Mouse (Mus musculus): ENCODE results near the gene Pamr1. TPM values are rescaled to one million over a fixed set of nuclear protein-coding genes. Genes with fewer than 3 reads are reported as not detected.

The Pamr1 gene
- total RNA-seq (2012; rRNA removed) (not detected in 2 replicates), polyA plus RNA-seq (2012; ENCODE audit: insufficient read depth in 1 of 2, insufficient read length in 2 of 2, low read depth in 1 of 2, low replicate concordance in 2 of 2, missing spikeins in 1 of 2) (not detected)

DNA sequence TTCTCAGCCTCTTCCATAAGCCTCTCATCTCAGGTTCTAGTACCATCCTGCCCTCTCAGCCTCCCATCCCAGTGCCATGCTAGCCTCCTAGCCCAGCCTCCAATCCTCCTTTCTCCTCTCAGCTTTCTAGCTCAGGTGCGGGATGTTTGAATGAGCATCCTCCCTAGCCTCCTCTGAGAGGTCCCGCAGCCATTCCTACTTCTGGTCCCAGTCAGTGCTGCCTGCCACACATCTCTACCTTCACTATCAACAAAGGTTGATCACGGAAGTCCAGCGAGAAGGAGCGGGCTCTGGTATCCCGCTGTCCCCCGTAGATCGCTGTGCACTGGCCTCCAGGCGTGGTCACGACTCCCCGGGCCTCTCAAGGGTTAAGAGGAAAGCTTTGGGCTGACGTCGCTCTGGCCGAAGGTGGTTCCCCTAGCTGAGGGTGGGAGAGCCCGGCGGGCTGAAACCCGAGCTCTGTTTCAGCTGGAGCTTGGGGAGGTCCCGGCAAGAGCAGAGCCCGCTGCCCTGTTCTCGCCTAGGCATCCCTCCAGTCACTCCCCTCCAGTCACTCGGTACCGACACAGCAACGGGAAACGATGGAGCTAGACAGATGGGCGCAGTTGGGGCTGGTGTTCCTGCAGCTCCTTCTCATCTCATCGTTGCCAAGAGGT, at the start of gene Pamr1:
Pamr1 (plus strand) TSS at position 402 of the 656 bp plus-strand sequence.
- Histone ChIP-seq H3K27me3 (ENCODE audit: control insufficient read depth in 1 of 2, insufficient read depth in 2 of 2, low read length in 2 of 2) (peaks cover 2 to 3% of the 10 kb centered on the region in 2 experiments; a peak in 2 of 4 replicates), H3K4me1 (ENCODE audit: control insufficient read depth in 1 of 2, insufficient read depth in 2 of 2, low read length in 2 of 2) (no peaks in the 10 kb centered on the region), H3K27ac (ENCODE audit: control insufficient read depth, low read depth, low read length) (no peak within 1 kb of the TSS), H3K9ac (ENCODE audit: control insufficient read depth, low read depth, low read length, poor library complexity, severe bottlenecking) (no peak within 1 kb of the TSS), H3K36me3 (ENCODE audit: control insufficient read depth in 1 of 2, insufficient read depth in 2 of 2, low read length in 2 of 2) (no peaks in the 10 kb centered on the region), H3K9me3 (replicated peaks; ENCODE audit: insufficient read depth, low read length) (no peaks in the 10 kb centered on the region), H3K79me2 (ENCODE audit: control insufficient read depth, insufficient read depth, low read length, poor library complexity) (no peaks in the 10 kb centered on the region), H3K4me3 (ENCODE audit: control insufficient read depth in 1 of 2, insufficient read depth in 1 of 2, low read depth in 2 of 2, low read length in 2 of 2) (no peak within 1 kb of the TSS)
- DNase-seq (ENCODE audit: low read depth, low spot score): no peak
- TF ChIP-seq ETS1 (IDR thresholded peaks at IDR 0.05; ENCODE audit: low read depth, low read length) (no peak), GABPA (IDR thresholded peaks at IDR 0.05; ENCODE audit: low read depth, low read length) (no peak), MAZ (IDR thresholded peaks at IDR 0.05; ENCODE audit: low read depth, low read length) (no peak), POLR2A (IDR thresholded peaks at IDR 0.05; ENCODE audit: control insufficient read depth in 1 of 2, insufficient read depth in 1 of 2, low read depth in 1 of 2, low read length in 2 of 2, poor library complexity in 1 of 2) (no peak), KAT2A (conservative IDR thresholded peaks at IDR 0.05; ENCODE audit: low read depth, low read length) (no peak), TCF12 (IDR thresholded peaks at IDR 0.05; ENCODE audit: low read depth, low read length) (no peak), ZMIZ1 (IDR thresholded peaks at IDR 0.05; ENCODE audit: low read depth, low read length) (no peak), NRF1 (IDR thresholded peaks at IDR 0.05; ENCODE audit: insufficient read depth, low read depth, low read length, poor library complexity, severe bottlenecking) (no peak), JUND (IDR thresholded peaks at IDR 0.05; ENCODE audit: low read depth, low read length) (no peak), BHLHE40 (IDR thresholded peaks at IDR 0.05; ENCODE audit: borderline replicate concordance, low read depth, low read length) (no peak), MEF2A (IDR thresholded peaks at IDR 0.05; ENCODE audit: extremely low read depth, insufficient replicate concordance, low read depth, low read length, poor library complexity, severe bottlenecking) (no peak), ELF1 (IDR thresholded peaks at IDR 0.05; ENCODE audit: low read depth, low read length) (no peak), SIN3A (IDR thresholded peaks at IDR 0.05; ENCODE audit: low read length) (no peak), ZKSCAN1 (IDR thresholded peaks at IDR 0.05; ENCODE audit: low read depth, low read length) (no peak), MXI1 (IDR thresholded peaks at IDR 0.05; ENCODE audit: low read depth, low read length) (no peak), CTCF (IDR thresholded peaks at IDR 0.05 in 2 of 3, conservative IDR thresholded peaks at IDR 0.05 in 1 of 3; ENCODE audit: control insufficient read depth in 1 of 3, insufficient read depth in 1 of 3, low read depth in 2 of 3, low read length in 3 of 3, poor library complexity in 1 of 3, severe bottlenecking in 1 of 3) (no peak), NELFE (IDR thresholded peaks at IDR 0.05; ENCODE audit: low read depth, low read length) (no peak)

DNA sequence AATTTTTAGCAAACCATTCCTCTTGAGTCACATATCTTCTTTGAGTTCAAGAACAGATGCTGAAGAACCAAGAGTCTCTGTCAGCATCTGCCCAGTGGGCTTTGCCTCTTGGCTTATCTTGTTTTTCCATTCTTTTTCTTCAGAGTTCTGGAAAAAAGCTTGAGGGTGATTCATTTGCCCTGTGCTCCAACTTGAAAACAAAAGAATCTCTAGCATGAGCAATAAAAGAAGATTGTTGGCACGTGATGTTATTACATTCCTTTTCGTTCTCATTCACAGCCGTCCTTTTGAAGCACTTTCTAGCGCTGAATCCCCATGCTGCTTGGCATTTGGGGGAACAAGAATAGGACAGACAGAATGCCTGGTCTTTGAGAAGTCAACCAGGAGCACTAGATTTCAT, 42.2 kb upstream of the Pamr1 start:
- Histone ChIP-seq H3K9me3 (replicated peaks; ENCODE audit: insufficient read depth, low read length) (no peaks in the 10 kb centered on the region), H3K36me3 (ENCODE audit: control insufficient read depth in 1 of 2, insufficient read depth in 2 of 2, low read length in 2 of 2) (no peaks in the 10 kb centered on the region), H3K79me2 (ENCODE audit: control insufficient read depth, insufficient read depth, low read length, poor library complexity) (no peaks in the 10 kb centered on the region), H3K27me3 (ENCODE audit: control insufficient read depth in 1 of 2, insufficient read depth in 2 of 2, low read length in 2 of 2) (peaks cover 1 to 2% of the 10 kb centered on the region in 2 experiments; a peak in 2 of 4 replicates), H3K27ac (ENCODE audit: control insufficient read depth, low read depth, low read length) (no peak overlapping the region), H3K9ac (ENCODE audit: control insufficient read depth, low read depth, low read length, poor library complexity, severe bottlenecking) (no peak overlapping the region), H3K4me3 (ENCODE audit: control insufficient read depth in 1 of 2, insufficient read depth in 1 of 2, low read depth in 2 of 2, low read length in 2 of 2) (no peak overlapping the region), H3K4me1 (ENCODE audit: control insufficient read depth in 1 of 2, insufficient read depth in 2 of 2, low read length in 2 of 2) (no peaks in the 10 kb centered on the region)
- no peak for TF ChIP-seq UBTF (IDR thresholded peaks at IDR 0.05; ENCODE audit: borderline replicate concordance, insufficient read depth, low read depth, low read length)
- TF ChIP-seq ZMIZ1 (IDR thresholded peaks at IDR 0.05; ENCODE audit: low read depth, low read length): no peak
- TF ChIP-seq CTCF (IDR thresholded peaks at IDR 0.05 in 2 of 3, conservative IDR thresholded peaks at IDR 0.05 in 1 of 3; ENCODE audit: control insufficient read depth in 1 of 3, insufficient read depth in 1 of 3, low read depth in 2 of 3, low read length in 3 of 3, poor library complexity in 1 of 3, severe bottlenecking in 1 of 3): no peak
- TF ChIP-seq KAT2A (conservative IDR thresholded peaks at IDR 0.05; ENCODE audit: low read depth, low read length): no peak
- no peak for TF ChIP-seq MAFK (IDR thresholded peaks at IDR 0.05; ENCODE audit: borderline replicate concordance, low read depth, low read length)
- no peak for DNase-seq (ENCODE audit: low read depth, low spot score)

All from MEL (cell line).